Mouse (Mus musculus): ENCODE measurements around the gene Sash1.

DNA sequence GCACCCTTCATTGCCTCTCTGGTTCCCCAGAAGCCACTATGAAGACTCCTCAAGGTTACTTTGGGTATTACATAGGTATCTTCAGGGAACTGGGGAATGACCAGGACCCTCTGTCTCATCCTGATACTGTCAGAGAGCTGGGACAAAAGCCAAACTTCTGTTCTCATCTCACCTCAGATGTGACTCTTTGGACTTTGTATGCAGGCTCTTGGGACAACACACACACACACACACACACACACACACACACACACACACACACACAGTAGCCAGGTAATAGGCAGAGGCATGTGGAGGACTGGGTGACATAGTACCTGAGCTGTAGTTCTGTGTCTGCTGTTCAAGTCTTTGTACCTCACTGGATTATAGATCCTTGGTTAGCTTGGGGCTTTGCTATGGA, 44.8 kb upstream of the Sash1 start:
- TF ChIP-seq POLR2AphosphoS2 (IDR thresholded peaks at IDR 0.05; ENCODE audit: low read depth, low read length) (no peak), RAD21 (IDR thresholded peaks at IDR 0.05; ENCODE audit: low read depth, low read length) (no peak), EP300 (IDR thresholded peaks at IDR 0.05; ENCODE audit: low read length) (no peak), CTCF (conservative IDR thresholded peaks at IDR 0.05 in 1 of 2, IDR thresholded peaks at IDR 0.05 in 1 of 2; ENCODE audit: low read depth in 2 of 2, low read length in 2 of 2) (no peak), POLR2A (IDR thresholded peaks at IDR 0.05; ENCODE audit: low read depth, low read length) (no peak), MAX (IDR thresholded peaks at IDR 0.05; ENCODE audit: low read length) (no peak), USF2 (conservative IDR thresholded peaks at IDR 0.05; ENCODE audit: low read depth, low read length) (no peak), USF1 (IDR thresholded peaks at IDR 0.05; ENCODE audit: low read depth, low read length) (no peak), ZKSCAN1 (IDR thresholded peaks at IDR 0.05; ENCODE audit: borderline replicate concordance, low read depth, low read length) (no peak), UBTF (IDR thresholded peaks at IDR 0.05; ENCODE audit: low read depth, low read length) (no peak), PAX5 (IDR thresholded peaks at IDR 0.05; ENCODE audit: low read length) (no peak), MEF2A (IDR thresholded peaks at IDR 0.05; ENCODE audit: borderline replicate concordance, low read depth, low read length) (no peak), TCF12 (IDR thresholded peaks at IDR 0.05; ENCODE audit: low read depth, low read length) (no peak), SMC3 (IDR thresholded peaks at IDR 0.05; ENCODE audit: low read depth, low read length) (no peak)

All from CH12.LX (cell line).